Mouse (Mus musculus) ES-E14 (cell line): ENCODE measurements at regions not wholly inside any gene's neighbourhood (a gene's known extent, or its start where the extent isn't known, plus 50 kb on each side); places are given as distances from the start of the nearest gene placed in this dataset.

Experiments
- DNase-seq: peaks from one replicate; pipeline ENCODE4 v3.0.0-alpha.2; 2013; ENCODE audit warnings: low read depth, low spot score
- H3K27ac ChIP-seq: 2 replicates; pipeline ENCODE4 v1.5.1; 2012; ENCODE audit warnings: low read depth, mild to moderate bottlenecking, low read length, moderate library complexity, mixed read lengths; ENCODE audit not compliant: poor library complexity, insufficient read depth, severe bottlenecking
- H3K36me3 ChIP-seq: 2 replicates; pipeline ENCODE4 v1.6.1; 2012; ENCODE audit warnings: mild to moderate bottlenecking, low read length, moderate library complexity, mixed read lengths; ENCODE audit not compliant: control insufficient read depth, poor library complexity, insufficient read depth, severe bottlenecking
- H3K4me1 ChIP-seq, 2 experiments: fragments of 150-350 bp in 1 of 2; sonication (generic) in 1 of 2; 2 replicates each; pipeline ENCODE4 v1.6.1; 2012; ENCODE audit warnings: low read length in 2 of 2, mild to moderate bottlenecking in 1 of 2, mixed read lengths in 1 of 2; ENCODE audit not compliant: control insufficient read depth in 2 of 2, insufficient read depth in 2 of 2, poor library complexity in 1 of 2
- H3K4me3 ChIP-seq, 2 experiments: fragments of 150-350 bp in 1 of 2; sonication (generic) in 1 of 2; 2 replicates each; pipeline ENCODE4 v1.5.1; 2012; ENCODE audit warnings: low read length in 2 of 2, low read depth in 1 of 2, mild to moderate bottlenecking in 1 of 2, mixed read lengths in 1 of 2; ENCODE audit not compliant: insufficient read depth in 1 of 2, poor library complexity in 1 of 2, severe bottlenecking in 1 of 2
- H3K9ac ChIP-seq: 2 replicates; pipeline ENCODE4 v1.6.1; 2012; ENCODE audit warnings: low read depth, mild to moderate bottlenecking, low read length, mixed read lengths; ENCODE audit not compliant: poor library complexity, insufficient read depth, severe bottlenecking
- H3K9me3 ChIP-seq: fragments of 150-350 bp; sonication (generic); 2 replicates; pipeline ENCODE4 v1.6.1; 2012; ENCODE audit warnings: low read depth, mild to moderate bottlenecking, low read length; ENCODE audit not compliant: control insufficient read depth, insufficient read depth
- CHD2 ChIP-seq: IDR thresholded peaks from 2 replicates; pipeline ENCODE4 v1.6.1; 2014; ENCODE audit warnings: mild to moderate bottlenecking, low read depth, low read length, inconsistent platforms
- HCFC1 ChIP-seq: IDR thresholded peaks from 2 replicates; pipeline ENCODE4 v1.6.1; 2012; ENCODE audit warnings: low read length, inconsistent platforms, borderline replicate concordance; ENCODE audit not compliant: insufficient read depth
- MAFK ChIP-seq: IDR thresholded peaks from 2 replicates; pipeline ENCODE4 v1.6.1; 2014; ENCODE audit warnings: mild to moderate bottlenecking, low read depth, low read length, inconsistent platforms; ENCODE audit not compliant: insufficient read depth
- ZC3H11A ChIP-seq: IDR thresholded peaks from 2 replicates; pipeline ENCODE4 v1.6.1; 2012; ENCODE audit warnings: low read depth, mild to moderate bottlenecking, inconsistent platforms, low read length, borderline replicate concordance
- ZNF384 ChIP-seq: IDR thresholded peaks from 2 replicates; pipeline ENCODE4 v1.6.1; 2012; ENCODE audit warnings: low read depth, low read length, inconsistent platforms
- in situ Hi-C, 2 experiments: fragments of 600-800 bp; cut with MboI; formaldehyde crosslinking; loops; one replicate each; pipeline ENCODE4 v1.15.1; 2025; ENCODE audit warnings: low sequenced_read_pairs in 2 of 2, inconsistent platforms in 1 of 2; ENCODE audit not compliant: unreplicated experiment in 2 of 2

DNA sequence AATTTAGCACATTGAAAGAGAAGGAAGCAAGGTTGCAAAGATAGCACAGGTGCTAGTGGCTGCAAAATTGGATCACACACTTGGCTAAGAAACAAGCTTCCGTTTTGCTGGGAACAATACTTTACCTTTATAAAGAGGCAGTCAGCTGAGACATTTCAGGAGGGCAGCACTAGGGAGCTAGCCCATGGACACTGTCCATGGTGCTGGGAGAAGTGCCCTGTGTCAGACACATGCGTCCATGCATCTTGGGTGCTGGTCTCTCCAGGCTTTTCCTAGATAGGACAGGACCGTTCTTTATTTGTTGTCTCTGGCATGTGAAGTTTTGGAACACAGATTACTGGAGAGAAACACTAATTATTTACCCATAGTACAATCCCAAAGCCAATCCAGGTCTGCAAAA lies 273.2 kb downstream of the Olfm4 start:
- no peak for TF ChIP-seq ZC3H11A
- TF ChIP-seq ZNF384 = no peak
- TF ChIP-seq HCFC1 = no peak
- no peak for TF ChIP-seq MAFK
- TF ChIP-seq CHD2 = no peak
- Histone ChIP-seq H3K36me3 (no peaks in the 10 kb centered on the region), H3K4me3 (no peak overlapping the region), H3K9ac (no peak overlapping the region), H3K9me3 (no peaks in the 10 kb centered on the region), H3K27ac (no peak overlapping the region), H3K4me1 (no peaks in the 10 kb centered on the region)
- DNase-seq = peak; percentile 15
- in situ Hi-C loops = no loop called here

DNA sequence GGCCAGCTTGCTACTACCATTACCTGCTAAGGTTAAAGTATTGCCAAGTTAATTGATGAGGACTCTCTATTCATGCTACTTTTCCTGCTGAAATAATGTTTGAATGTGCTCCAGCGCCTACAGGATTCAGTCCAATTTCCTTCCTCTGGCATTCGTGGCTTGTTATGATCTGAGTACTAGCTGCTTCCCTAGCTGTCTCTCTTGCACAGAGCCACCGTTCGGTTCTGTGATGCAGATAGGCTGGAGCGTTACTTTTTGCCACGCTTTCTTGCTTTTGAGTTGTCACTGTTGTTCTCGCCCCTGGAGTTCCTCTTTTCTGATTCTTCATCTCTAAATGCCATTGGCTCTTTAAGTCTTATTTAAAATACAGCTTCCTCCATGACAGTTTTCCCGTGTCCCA lies 279.3 kb downstream of the Olfm4 start:
- no peak overlapping the region for H3K9ac ChIP-seq
- no peak overlapping the region for H3K27ac ChIP-seq
- TF ChIP-seq MAFK (no peak), HCFC1 (no peak), CHD2 (no peak), ZNF384 (no peak), ZC3H11A (no peak)
- DNase-seq = no peak
- H3K4me3 ChIP-seq = no peak overlapping the region
- H3K36me3 ChIP-seq = no peaks in the 10 kb centered on the region
- in situ Hi-C loops = no loop called here
- H3K4me1 ChIP-seq = no peaks in the 10 kb centered on the region
- H3K9me3 ChIP-seq = no peaks in the 10 kb centered on the region

DNA sequence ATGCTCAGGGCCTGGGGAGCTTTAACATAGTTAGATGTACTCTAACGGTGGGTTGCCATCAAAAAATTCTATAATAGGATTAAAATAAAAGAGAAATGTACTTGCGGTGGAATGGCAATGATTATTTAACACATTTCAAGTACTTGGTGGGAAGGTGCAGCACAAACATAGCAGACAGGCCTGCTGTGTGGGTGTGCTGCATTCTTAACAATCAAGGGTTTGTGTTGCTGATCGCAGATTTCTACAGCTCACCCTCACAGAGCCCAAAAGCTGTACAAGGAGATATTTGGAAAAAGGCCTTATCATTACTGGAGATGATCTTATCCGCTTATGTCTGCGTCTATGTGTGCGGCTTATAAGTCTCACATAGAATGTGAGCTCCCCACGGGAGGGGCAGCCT lies 281.2 kb downstream of the Olfm4 start:
- in situ Hi-C loops = no loop called here

DNA sequence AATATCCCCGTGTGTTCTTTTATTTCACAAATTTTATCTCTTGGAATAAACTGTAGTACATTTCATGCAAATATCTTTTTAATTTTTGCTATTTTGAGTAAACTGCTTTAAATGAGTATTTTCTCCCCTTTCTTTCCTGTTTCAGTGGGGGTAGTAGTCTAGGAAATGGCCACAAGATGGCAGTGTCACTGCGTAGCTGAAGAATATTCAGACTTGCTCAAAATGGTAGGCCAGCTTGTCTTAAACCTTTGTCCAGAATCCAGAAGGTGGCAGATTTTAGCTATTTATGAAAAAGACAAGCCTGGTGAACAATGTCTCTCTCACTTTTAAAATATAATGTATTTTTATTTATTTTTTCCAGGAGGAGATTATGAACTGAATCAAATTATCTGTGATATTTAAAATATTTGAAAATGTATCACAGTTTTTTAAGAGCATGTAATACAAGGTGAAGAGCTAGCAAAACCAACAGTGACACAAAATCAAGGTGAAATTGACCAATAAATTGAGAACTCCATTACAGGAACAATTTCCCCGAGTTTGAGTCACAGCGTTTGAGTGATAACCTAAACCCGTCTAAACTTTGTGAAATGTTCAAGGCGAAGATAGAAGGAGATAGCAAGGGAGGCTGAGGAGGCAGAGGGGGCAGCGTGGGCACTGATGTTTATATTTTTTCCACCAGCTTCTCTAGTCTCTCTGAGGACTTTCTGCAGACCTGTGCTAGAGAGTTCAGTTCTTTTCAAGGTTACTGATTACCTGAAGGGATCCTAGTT lies 285.5 kb downstream of the Olfm4 start:
- in situ Hi-C loops = no loop called here
- TF ChIP-seq ZC3H11A (peak; percentile 95), ZNF384 (no peak)
- H3K36me3 ChIP-seq = no peaks in the 10 kb centered on the region
- no peak overlapping the region for H3K27ac ChIP-seq
- peak; percentile 52 for DNase-seq
- H3K4me1 ChIP-seq = no peaks in the 10 kb centered on the region
- no peaks in the 10 kb centered on the region for H3K9me3 ChIP-seq
- H3K4me3 ChIP-seq = no peak overlapping the region
- no peak overlapping the region for H3K9ac ChIP-seq

More for the DNA sequence above, 281.2 kb downstream of the Olfm4 start:
- Histone ChIP-seq H3K9me3 (no peaks in the 10 kb centered on the region), H3K9ac (no peak overlapping the region), H3K4me3 (no peak overlapping the region), H3K36me3 (no peaks in the 10 kb centered on the region), H3K27ac (no peak overlapping the region), H3K4me1 (no peaks in the 10 kb centered on the region)
- TF ChIP-seq CHD2 = no peak
- TF ChIP-seq ZC3H11A = no peak
- no peak for TF ChIP-seq ZNF384
- TF ChIP-seq MAFK = no peak
- no peak for TF ChIP-seq HCFC1
- DNase-seq = no peak

DNA sequence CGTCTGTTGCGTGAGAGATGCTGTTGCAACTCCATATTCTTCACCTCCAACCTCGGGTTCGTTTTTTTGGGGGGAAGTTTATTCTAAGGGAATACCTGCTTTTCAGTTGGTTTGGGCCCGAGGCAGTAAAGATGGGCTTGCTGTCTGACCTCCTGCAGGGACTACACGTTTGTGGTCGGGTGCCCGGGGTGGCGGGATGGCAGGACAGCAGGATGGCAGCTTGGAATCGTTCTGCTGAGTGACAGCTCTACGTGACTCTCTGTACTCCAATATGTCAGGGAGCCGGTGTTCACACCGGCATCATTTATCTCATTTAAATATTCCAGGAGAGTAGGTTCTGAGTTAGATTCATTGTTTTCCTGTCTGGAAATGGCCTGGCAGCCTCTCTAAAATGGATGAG lies 286.2 kb downstream of the Olfm4 start:
- Histone ChIP-seq H3K36me3 (no peaks in the 10 kb centered on the region), H3K9ac (no peak overlapping the region), H3K4me3 (no peak overlapping the region), H3K4me1 (no peaks in the 10 kb centered on the region), H3K9me3 (no peaks in the 10 kb centered on the region), H3K27ac (no peak overlapping the region)
- no peak for DNase-seq
- TF ChIP-seq HCFC1 (no peak), MAFK (no peak), ZC3H11A (no peak), CHD2 (no peak), ZNF384 (no peak)
- in situ Hi-C loops = no loop called here
